Mouse (Mus musculus) ES-CJ7 (cell line): ENCODE results near the gene Fkbp5.
"Not testable (repeated sequence)": the region's sequence is repeated elsewhere in the genome, so short reads cannot be mapped to it uniquely, and the experiment has no call there.

Experiments
- DNase-seq: peaks from one replicate; pipeline ENCODE4 v3.0.0; 2011; ENCODE audit warnings: low read depth, low spot score

Fkbp5 gene

GRCm38 (mm10) chr17:28419636-28420035, 97.7 kb downstream of the Fkbp5 start:
- DNase-seq: no peak

GRCm38 (mm10) chr17:28418954-28419353, 98.4 kb downstream of the Fkbp5 start:
- peak; percentile 55 for DNase-seq

GRCm38 (mm10) chr17:28418481-28418880, 98.8 kb downstream of the Fkbp5 start:
- DNase-seq: peak; percentile 75

GRCm38 (mm10) chr17:28417771-28418170, 99.6 kb downstream of the Fkbp5 start:
- no peak for DNase-seq

GRCm38 (mm10) chr17:28415271-28415670, 102.1 kb downstream of the Fkbp5 start:
- DNase-seq: no peak

GRCm38 (mm10) chr17:28411381-28411960, 105.9 kb downstream of the Fkbp5 start:
- no peak for DNase-seq

- no peak for DNase-seq
Measured at GRCm38 (mm10) chr17:28410731-28411130, 106.6 kb downstream of the Fkbp5 start.

- DNase-seq: no peak
Measured at GRCm38 (mm10) chr17:28408251-28408918, 108.9 kb downstream of the Fkbp5 start.

- peak; percentile 88 for DNase-seq
Measured at GRCm38 (mm10) chr17:28407418-28408250, 109.7 kb downstream of the Fkbp5 start.

GRCm38 (mm10) chr17:28406471-28406870, 110.9 kb downstream of the Fkbp5 start:
- DNase-seq: no peak

GRCm38 (mm10) chr17:28404745-28405144, 112.6 kb downstream of the Fkbp5 start:
- not testable (repeated sequence) for DNase-seq

- peak; percentile 59 for DNase-seq
Measured at GRCm38 (mm10) chr17:28404301-28404700, 113.0 kb downstream of the Fkbp5 start.

- DNase-seq: no peak
Measured at GRCm38 (mm10) chr17:28394994-28395393, 122.3 kb downstream of the Fkbp5 start.

GRCm38 (mm10) chr17:28394051-28394765, 123.1 kb downstream of the Fkbp5 start:
- no peak for DNase-seq

GRCm38 (mm10) chr17:28391568-28392432, 125.5 kb downstream of the Fkbp5 start:
- no peak for DNase-seq

- DNase-seq: no peak
Measured at GRCm38 (mm10) chr17:28388534-28388933, 128.8 kb downstream of the Fkbp5 start.

GRCm38 (mm10) chr17:28386150-28386905, 131.0 kb downstream of the Fkbp5 start:
- peak; percentile 94 for DNase-seq

- peak; percentile 86 for DNase-seq
Measured at GRCm38 (mm10) chr17:28384298-28384697, 133.0 kb downstream of the Fkbp5 start.

- no peak for DNase-seq
Measured at GRCm38 (mm10) chr17:28380255-28380654, 137.1 kb downstream of the Fkbp5 start.

GRCm38 (mm10) chr17:28375592-28376061, 141.7 kb downstream of the Fkbp5 start:
- peak; percentile 67 for DNase-seq
